Mouse (Mus musculus) CH12.LX (cell line): ENCODE measurements around the gene Etl4. TPM values are rescaled to one million over a fixed set of nuclear protein-coding genes. Genes with fewer than 3 reads are reported as not detected.

Experiments used
- DNase-seq: peaks from one replicate; pipeline ENCODE4 v3.0.0-alpha.2; 2013; ENCODE audit errors: extremely low read depth
- H3K27ac ChIP-seq: 2 replicates; pipeline ENCODE4 v1.5.1; 2012; ENCODE audit warnings: low read depth, mild to moderate bottlenecking, control low read depth, moderate library complexity; ENCODE audit not compliant: insufficient read depth
- H3K27me3 ChIP-seq: replicated peaks from 2 replicates; pipeline ENCODE3; 2012; ENCODE audit warnings: inconsistent platforms
- H3K36me3 ChIP-seq, 2 experiments: replicated peaks in 1 of 2; 2 replicates each; pipeline versions ENCODE3 to v1.6.1; 2012; ENCODE audit warnings: inconsistent platforms in 1 of 2, low read length in 1 of 2, mild to moderate bottlenecking in 1 of 2, mixed read lengths in 1 of 2, moderate library complexity in 1 of 2; ENCODE audit not compliant: control insufficient read depth in 1 of 2, insufficient read depth in 1 of 2
- H3K4me1 ChIP-seq, 2 experiments: 2 replicates each; pipeline ENCODE4 v1.6.1; 2012; ENCODE audit warnings: inconsistent platforms in 1 of 2, moderate library complexity in 1 of 2; ENCODE audit not compliant: insufficient read depth in 2 of 2, control insufficient read depth in 1 of 2
- H3K4me2 ChIP-seq: 2 replicates; pipeline ENCODE4 v1.6.1; 2012; ENCODE audit warnings: low read depth, mild to moderate bottlenecking, control low read depth; ENCODE audit not compliant: poor library complexity, insufficient read depth, severe bottlenecking
- H3K4me3 ChIP-seq, 3 experiments: fragments of 150-350 bp in 1 of 3; sonication (generic) in 1 of 3; replicated peaks in 1 of 3; 2 replicates each; pipeline versions ENCODE3 to v1.5.1; 2011 to 2012; ENCODE audit warnings: low read depth in 2 of 3, low read length in 2 of 3, mild to moderate bottlenecking in 2 of 3, moderate library complexity in 2 of 3, control low read depth in 1 of 3, improper control_type of control experiment in 1 of 3, inconsistent platforms in 1 of 3, mixed read lengths in 1 of 3; ENCODE audit not compliant: poor library complexity in 1 of 3
- H3K79me2 ChIP-seq: replicated peaks from 2 replicates; pipeline ENCODE4 v1.6.1; 2012; ENCODE audit warnings: mild to moderate bottlenecking, moderate library complexity; ENCODE audit not compliant: control insufficient read depth, poor library complexity, insufficient read depth, severe bottlenecking; ENCODE audit errors: extremely low read depth
- H3K9ac ChIP-seq: 2 replicates; pipeline ENCODE4 v1.6.1; 2012; ENCODE audit warnings: low read depth, mild to moderate bottlenecking, control low read depth, moderate library complexity; ENCODE audit not compliant: insufficient read depth
- H3K9me3 ChIP-seq: replicated peaks from 2 replicates; pipeline ENCODE3; 2012; ENCODE audit warnings: low read length, inconsistent platforms, mixed read lengths
- BHLHE40 ChIP-seq: IDR thresholded peaks from 2 replicates; pipeline ENCODE4 v1.6.1; 2011; ENCODE audit warnings: mild to moderate bottlenecking, low read depth, low read length, improper control_type of control experiment
- CHD2 ChIP-seq: IDR thresholded peaks from 2 replicates; pipeline ENCODE4 v1.6.1; 2011; ENCODE audit warnings: low read length, improper control_type of control experiment
- E2F4 ChIP-seq: IDR thresholded peaks from 2 replicates; pipeline ENCODE4 v1.6.1; 2011; ENCODE audit warnings: low read depth, low read length, improper control_type of control experiment; ENCODE audit not compliant: insufficient replicate concordance
- EP300 ChIP-seq: IDR thresholded peaks from 2 replicates; pipeline ENCODE4 v1.6.1; 2011; ENCODE audit warnings: low read length, improper control_type of control experiment
- HCFC1 ChIP-seq: IDR thresholded peaks from 2 replicates; pipeline ENCODE4 v1.6.1; 2012; ENCODE audit warnings: low read depth, mild to moderate bottlenecking, inconsistent platforms, low read length, improper control_type of control experiment
- KAT2A ChIP-seq: IDR thresholded peaks from 2 replicates; pipeline ENCODE4 v1.6.1; 2012; ENCODE audit warnings: low read length, improper control_type of control experiment, inconsistent platforms; ENCODE audit not compliant: insufficient replicate concordance
- MAFK ChIP-seq: IDR thresholded peaks from 2 replicates; pipeline ENCODE4 v1.6.1; 2011; ENCODE audit warnings: low read length, improper control_type of control experiment; ENCODE audit not compliant: insufficient replicate concordance
- MYC ChIP-seq: IDR thresholded peaks from 2 replicates; pipeline ENCODE4 v1.6.1; 2011; ENCODE audit warnings: low read depth, mild to moderate bottlenecking, improper control_type of control experiment, low read length
- PAX5 ChIP-seq: IDR thresholded peaks from 2 replicates; pipeline ENCODE4 v1.6.1; 2012; ENCODE audit warnings: low read length, inconsistent platforms, mixed read lengths
- POLR2AphosphoS2 ChIP-seq: IDR thresholded peaks from 2 replicates; pipeline ENCODE4 v1.6.1; 2011; ENCODE audit warnings: low read depth, low read length, improper control_type of control experiment
- RCOR1 ChIP-seq: conservative IDR thresholded peaks from 2 replicates; pipeline ENCODE4 v1.6.1; 2012; ENCODE audit warnings: low read depth, mild to moderate bottlenecking, inconsistent platforms, low read length, improper control_type of control experiment
- TBP ChIP-seq: conservative IDR thresholded peaks from 2 replicates; pipeline ENCODE4 v1.6.1; 2011; ENCODE audit warnings: low read depth, low read length, improper control_type of control experiment
- TCF12 ChIP-seq: IDR thresholded peaks from 2 replicates; pipeline ENCODE4 v1.6.1; 2014; ENCODE audit warnings: low read depth, mild to moderate bottlenecking, inconsistent platforms, low read length, improper control_type of control experiment
- UBTF ChIP-seq: IDR thresholded peaks from 2 replicates; pipeline ENCODE4 v1.6.1; 2012; ENCODE audit warnings: low read depth, mild to moderate bottlenecking, inconsistent platforms, low read length, improper control_type of control experiment, moderate library complexity
- ZC3H11A ChIP-seq: IDR thresholded peaks from 2 replicates; pipeline ENCODE4 v1.6.1; 2012; ENCODE audit warnings: low read depth, mild to moderate bottlenecking, inconsistent platforms, low read length, improper control_type of control experiment
- ZKSCAN1 ChIP-seq: IDR thresholded peaks from 2 replicates; pipeline ENCODE4 v1.6.1; 2012; ENCODE audit warnings: low read depth, inconsistent platforms, low read length, improper control_type of control experiment, borderline replicate concordance
- ZMIZ1 ChIP-seq: IDR thresholded peaks from 2 replicates; pipeline ENCODE4 v1.6.1; 2012; ENCODE audit warnings: low read depth, mild to moderate bottlenecking, inconsistent platforms, low read length, improper control_type of control experiment
- ZNF384 ChIP-seq: IDR thresholded peaks from 2 replicates; pipeline ENCODE4 v1.6.1; 2012; ENCODE audit warnings: low read depth, low read length, improper control_type of control experiment, inconsistent platforms
- dilution Hi-C: fragments of 300-500 bp; cut with MboI; formaldehyde crosslinking; loops from 2 replicates; pipeline ENCODE4 v1.14.3; 2020; ENCODE audit warnings: low sequenced_read_pairs; ENCODE audit not compliant: extremely low pct_unique_long_range_greater_than_20kb, extremely low pct_ligation_motif_present
- in situ Hi-C: fragments of 300-500 bp; cut with MboI; formaldehyde crosslinking; loops from 3 replicates; pipeline ENCODE4 v1.14.3; 2019; ENCODE audit warnings: low sequenced_read_pairs, low pct_ligation_motif_present, low pct_unique_long_range_greater_than_20kb, mixed read lengths
- polyA plus RNA-seq: library from polyadenylated mRNA; unstranded; fragments of >175 nt; gene quantifications from 2 replicates; pipeline ENCODE4 v1.2.1, GENCODE M21; 2012; ENCODE audit warnings: low read depth; ENCODE audit not compliant: insufficient read length
- total RNA-seq, 2 experiments: library from RNA; depleted of rRNA; stranded (reverse); fragments of 300-350 nt in 1 of 2; fragments of >200 nt in 1 of 2; gene quantifications; 2 replicates each; pipeline ENCODE4 v1.2.3; 2012 to 2014

Gene Etl4
- total and polyA plus RNA-seq, 3 experiments, result 7.2 to 18.6 (median 11.7) TPM

DNA sequence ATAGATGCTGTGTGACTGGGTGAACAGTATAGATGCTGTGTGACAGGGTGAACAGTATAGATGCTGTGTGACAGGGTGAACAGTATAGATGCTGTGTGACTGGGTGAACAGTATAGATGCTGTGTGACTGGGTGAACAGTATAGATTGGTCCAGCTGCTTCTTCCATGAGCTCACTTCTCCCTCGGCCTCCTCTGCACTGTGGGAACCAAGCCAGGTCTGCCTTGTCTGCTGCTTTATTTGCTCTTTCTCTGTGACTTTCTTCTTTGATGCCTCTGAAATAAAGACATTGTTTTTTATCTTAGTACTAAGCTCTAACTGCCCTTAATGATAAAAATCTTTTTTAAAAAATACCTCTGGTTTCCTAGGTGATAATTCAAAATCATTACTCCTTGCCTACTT is 195.9 kb downstream of the Etl4 start:
- in situ Hi-C loops (no loop called here), dilution Hi-C loops (no loop called here)
- H3K9me3 ChIP-seq, result no peaks in the 10 kb centered on the region
- H3K79me2 ChIP-seq, result no peaks in the 10 kb centered on the region
- no peak overlapping the region for H3K4me2 ChIP-seq
- no peaks in the 10 kb centered on the region for H3K4me1 ChIP-seq
- no peak overlapping the region for H3K4me3 ChIP-seq
- no peaks in the 10 kb centered on the region for H3K36me3 ChIP-seq
- TF ChIP-seq CHD2 (no peak), BHLHE40 (no peak), ZMIZ1 (no peak), ZKSCAN1 (no peak), ZC3H11A (no peak), ZNF384 (no peak), RCOR1 (no peak), TCF12 (no peak), PAX5 (no peak), MYC (no peak)
- H3K27ac ChIP-seq, result no peak overlapping the region
- no peak for DNase-seq
- no peaks in the 10 kb centered on the region for H3K27me3 ChIP-seq
- H3K9ac ChIP-seq, result no peak overlapping the region

DNA sequence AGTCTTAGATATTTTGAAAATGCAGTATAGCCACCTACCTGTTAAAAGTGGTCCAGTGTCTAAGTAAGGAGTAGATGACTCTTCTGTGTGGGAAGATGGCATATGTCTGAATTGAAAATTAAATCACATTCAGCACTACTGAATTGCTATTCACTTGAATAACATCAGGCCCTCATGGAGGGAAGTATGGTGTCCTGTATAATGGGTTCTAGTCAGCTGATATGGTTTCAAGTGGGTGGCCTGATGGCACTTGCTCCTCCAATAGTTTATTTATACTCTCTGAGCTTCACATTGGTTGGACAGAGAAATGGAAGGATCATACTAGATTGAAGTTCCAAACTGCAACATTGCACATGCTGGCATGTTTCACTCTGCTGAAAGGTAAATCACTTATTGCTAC is 202.1 kb downstream of the Etl4 start:
- in situ Hi-C loops, result no loop called here
- TF ChIP-seq POLR2AphosphoS2 (no peak), TBP (no peak)
- TF ChIP-seq, all 38 proteins: peak for 0

DNA sequence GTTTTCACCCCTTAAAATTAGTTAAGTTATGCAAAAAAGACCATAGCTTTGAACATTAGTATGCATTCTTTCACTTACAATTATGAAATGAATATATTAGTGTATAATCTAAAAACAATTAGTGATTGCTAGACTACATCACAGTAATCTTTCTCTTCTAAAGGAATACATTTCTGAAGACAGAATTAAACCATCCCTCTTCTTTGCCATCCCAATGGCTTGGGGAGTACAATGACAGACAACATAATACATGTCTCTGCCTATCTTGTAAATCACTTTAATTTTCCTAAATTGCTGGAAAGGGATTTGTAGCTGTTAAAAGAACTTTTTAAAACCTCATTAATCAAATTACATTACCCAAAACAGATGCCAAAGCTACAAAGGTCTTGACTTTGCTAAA is 216.3 kb downstream of the Etl4 start:
- DNase-seq, result no peak
- in situ Hi-C loops, result no loop called here
- dilution Hi-C loops, result no loop called here
- H3K36me3 ChIP-seq, result no peaks in the 10 kb centered on the region
- TF ChIP-seq MAFK (no peak), KAT2A (no peak), CHD2 (no peak), EP300 (no peak), HCFC1 (no peak), TCF12 (no peak), E2F4 (no peak), UBTF (no peak), ZC3H11A (no peak), TBP (no peak)
- H3K4me1 ChIP-seq, result no peaks in the 10 kb centered on the region
- H3K27me3 ChIP-seq, result no peaks in the 10 kb centered on the region
- no peak overlapping the region for H3K4me3 ChIP-seq
- no peak overlapping the region for H3K4me2 ChIP-seq
- no peaks in the 10 kb centered on the region for H3K79me2 ChIP-seq
- H3K9me3 ChIP-seq, result no peaks in the 10 kb centered on the region
- H3K27ac ChIP-seq, result no peak overlapping the region
- no peak overlapping the region for H3K9ac ChIP-seq

More for the DNA sequence above, 202.1 kb downstream of the Etl4 start:
- no peak for DNase-seq
- Histone ChIP-seq H3K4me3 (no peak overlapping the region), H3K9me3 (no peaks in the 10 kb centered on the region), H3K36me3 (no peaks in the 10 kb centered on the region), H3K4me1 (peaks cover 0 to 3% of the 10 kb centered on the region in 2 experiments; a peak in 1 of 4 replicates), H3K27ac (no peak overlapping the region), H3K27me3 (no peaks in the 10 kb centered on the region), H3K4me2 (no peak overlapping the region), H3K79me2 (no peaks in the 10 kb centered on the region), H3K9ac (no peak overlapping the region)
- dilution Hi-C loops, result no loop called here
